Mouse (Mus musculus) mature B cell (primary cell): ENCODE data around the gene Gm20914.
"Not testable (repeated sequence)": the region's sequence is repeated elsewhere in the genome, so short reads cannot be mapped to it uniquely, and the experiment has no call there.

Experiments used
- in situ Hi-C: fragments of 300-500 bp; cut with MboI; formaldehyde crosslinking; loops from 2 replicates; pipeline ENCODE4 v1.14.3; 2019

The Gm20914 gene

GRCm38 (mm10) chrY:5725678-5726077, at the start of gene Gm20914:
Gene Gm20914, plus strand, starts transcription at chrY:5725978.
- in situ Hi-C loops = not testable (repeated sequence)
